In genomic region chr9:47530544-47530921, GRCm38 (mm10) we compare ENCODE assay signal across 8 mouse cellular contexts. TPM values are rescaled to one million over a fixed set of nuclear protein-coding genes. Genes with fewer than 3 reads are reported as not detected.
DNase-seq lines count a peak whose midpoint lies in the region; ATAC-seq and TF ChIP-seq lines count a peak whose summit lies in the region.

No protein-coding gene starts in this region.

- no peak for TF ChIP-seq CTCF in layer of hippocampus, adult 2 months (conservative IDR thresholded peaks at IDR 0.05)

- H3K36me3 ChIP-seq in embryonic facial prominence, embryonic 11.5 days (replicated peaks; ENCODE audit: control insufficient read depth, insufficient read depth, low read depth, low read length), result no peaks in the 10 kb centered on the region
- H3K36me3 ChIP-seq in hindbrain, embryonic 13.5 days, result no peaks in the 10 kb centered on the region
- no peaks in the 10 kb centered on the region for H3K36me3 ChIP-seq in midbrain, embryonic 14.5 days (ENCODE audit: control insufficient read depth, insufficient read depth, low read length)

- peak; percentile 37; the same call in 1 of the 2 replicates for ATAC-seq in embryonic facial prominence, embryonic 11.5 days (replicated peaks; ENCODE audit: insufficient number of reproducible peaks, low FRiP score, low TSS enrichment, low read depth)
- peak; percentile 49 for ATAC-seq in hindbrain, embryonic 13.5 days (ENCODE audit: low FRiP score)
- peak; percentile 35 for ATAC-seq in midbrain, embryonic 14.5 days (ENCODE audit: low FRiP score, low TSS enrichment)
- no peak for ATAC-seq in erythroid progenitor cell, adult 5-6 weeks (replicated peaks; ENCODE audit: low FRiP score, poor library complexity, severe bottlenecking)
- no peak for ATAC-seq in monocyte, adult 5-6 weeks (replicated peaks; ENCODE audit: insufficient number of reproducible peaks, low FRiP score, low TSS enrichment, poor library complexity, severe bottlenecking)

- H3K9ac ChIP-seq in embryonic facial prominence, embryonic 11.5 days (replicated peaks; ENCODE audit: low read length), result peak overlapping the region; percentile 87
- peak overlapping the region; percentile 95 for H3K9ac ChIP-seq in hindbrain, embryonic 13.5 days
- H3K9ac ChIP-seq in midbrain, embryonic 14.5 days (replicated peaks; ENCODE audit: low read length), result peak overlapping the region; percentile 88

- H3K9me3 ChIP-seq in embryonic facial prominence, embryonic 11.5 days (replicated peaks; ENCODE audit: control insufficient read depth, low read length), result no peaks in the 10 kb centered on the region
- H3K9me3 ChIP-seq in hindbrain, embryonic 13.5 days, result no peaks in the 10 kb centered on the region
- no peaks in the 10 kb centered on the region for H3K9me3 ChIP-seq in midbrain, embryonic 14.5 days (ENCODE audit: control insufficient read depth, low read length)

- H3K27ac ChIP-seq in layer of hippocampus, adult 2 months, result peak overlapping the region; percentile 98
- peak overlapping the region; percentile 64 for H3K27ac ChIP-seq in embryonic facial prominence, embryonic 11.5 days (replicated peaks; ENCODE audit: low read depth, low read length)
- H3K27ac ChIP-seq in hindbrain, embryonic 13.5 days, result peak overlapping the region; percentile 94
- peak overlapping the region; percentile 90 for H3K27ac ChIP-seq in midbrain, embryonic 14.5 days (replicated peaks; ENCODE audit: low read depth, low read length)

- DNase-seq in layer of hippocampus, adult 2 months (ENCODE audit: low spot score in 2 of 2), result no peak
- DNase-seq in layer of hippocampus, adult 9-10 months (ENCODE audit: low spot score), result no peak
- no peak for DNase-seq in embryonic facial prominence, embryonic 11.5 days (ENCODE audit: low spot score)
- DNase-seq in midbrain, embryonic 14.5 days, result no peak
- no peak for DNase-seq in frontal cortex, postnatal 25 days (ENCODE audit: low spot score in 2 of 2)

- H3K27me3 ChIP-seq in embryonic facial prominence, embryonic 11.5 days (ENCODE audit: control insufficient read depth, insufficient read depth, low read length), result no peaks in the 10 kb centered on the region
- 0 out of 2 replicates have a peak, but pooled peaks cover 3% of the 10 kb centered on the region for H3K27me3 ChIP-seq in hindbrain, embryonic 13.5 days
- H3K27me3 ChIP-seq in midbrain, embryonic 14.5 days (ENCODE audit: control insufficient read depth, insufficient read depth, low read length), result peaks cover 8% of the 10 kb centered on the region; the same call in 1 of the 2 replicates

- H3K4me1 ChIP-seq in embryonic facial prominence, embryonic 11.5 days (ENCODE audit: control insufficient read depth, insufficient read depth, low read length), result peaks cover 2% of the 10 kb centered on the region
- peaks cover 36% of the 10 kb centered on the region for H3K4me1 ChIP-seq in hindbrain, embryonic 13.5 days (replicated peaks)
- peaks cover 25% of the 10 kb centered on the region; the same call in 1 of the 2 replicates for H3K4me1 ChIP-seq in midbrain, embryonic 14.5 days (ENCODE audit: control insufficient read depth, insufficient read depth, low read length)

- WGBS in embryonic facial prominence, embryonic 11.5 days, result 0% methylated on average over 27 of the region's 30 CpGs
- WGBS in hindbrain, embryonic 13.5 days, result 0% methylated on average over 28 of the region's 30 CpGs
- under 1% methylated on average over 26 of the region's 30 CpGs for WGBS in midbrain, embryonic 14.5 days

- peak overlapping the region; percentile 99 for H3K4me3 ChIP-seq in layer of hippocampus, adult 2 months
- H3K4me3 ChIP-seq in embryonic facial prominence, embryonic 11.5 days (ENCODE audit: low read depth, low read length), result peak overlapping the region; percentile 82
- H3K4me3 ChIP-seq in hindbrain, embryonic 13.5 days, result peak overlapping the region; percentile 92
- H3K4me3 ChIP-seq in midbrain, embryonic 14.5 days (replicated peaks; ENCODE audit: low read depth, low read length), result peak overlapping the region; percentile 80

- peak overlapping the region; percentile 93 for H3K4me2 ChIP-seq in embryonic facial prominence, embryonic 11.5 days (ENCODE audit: low read depth, low read length)
- peak overlapping the region; percentile 85 for H3K4me2 ChIP-seq in hindbrain, embryonic 13.5 days
- H3K4me2 ChIP-seq in midbrain, embryonic 14.5 days (ENCODE audit: low read length), result peak overlapping the region; percentile 85

RNA-seq across cellular contexts. Expression of gene Cadm1, which starts 0.6 kb away (rescaled TPM):
- total RNA-seq in layer of hippocampus, adult 2 months (2021), result 100 to 1,000 TPM; 237 to 250 TPM
- polyA plus RNA-seq in embryonic facial prominence, embryonic 11.5 days (2014; fragmentation: Nextera tagmentation; extraction: Ambion mirVana), result 99.3 and 116 TPM in 2 replicates
- 166 and 180 TPM in 2 replicates for polyA plus RNA-seq in hindbrain, embryonic 13.5 days (2015; fragmentation: Nextera tagmentation; extraction: Ambion mirVana)
- 200 and 204 TPM in 2 replicates for polyA plus RNA-seq in midbrain, embryonic 14.5 days (2014; fragmentation: Nextera tagmentation; extraction: Ambion mirVana)
- total RNA-seq in erythroid progenitor cell, adult 5-6 weeks (2015; ENCODE audit: low replicate concordance), result 3.8 and 5.8 TPM in 2 replicates
- total RNA-seq in erythroid progenitor cell, adult 5-6 weeks (2017; ENCODE audit: low replicate concordance), result 0.83 and 1.7 TPM in 2 replicates
- total RNA-seq in monocyte, adult 5-6 weeks (2017), result 0.10 to 1.3 TPM in 2 of 3 replicates, not detected in the other

Comparison
In these comparisons a context has a peak if more than half of its experiments do, and no peak if none do; other contexts are left out.
1. ATAC-seq: peak in embryonic facial prominence, embryonic 11.5 days (single experiment), hindbrain, embryonic 13.5 days (single experiment) and midbrain, embryonic 14.5 days (single experiment); none in erythroid progenitor cell, adult 5-6 weeks (single experiment) and monocyte, adult 5-6 weeks (single experiment).
2. RNA of gene Cadm1, which starts 0.6 kb away (total RNA-seq): 237 to 250 TPM in layer of hippocampus, adult 2 months; 0.83 to 5.8 TPM in erythroid progenitor cell, adult 5-6 weeks and 0.10 to 1.3 TPM in monocyte, adult 5-6 weeks; every median in the first group is over 10 times any median in the second.
3. Peak in every context shown above with its lines, with median percentiles within 50 percentile points of each other: H3K27ac ChIP-seq, H3K4me3 ChIP-seq, H3K4me2 ChIP-seq and H3K9ac ChIP-seq.